Mouse (Mus musculus) kidney, adult 2 months (tissue): ENCODE results near the gene Hcrt. TPM values are rescaled to one million over a fixed set of nuclear protein-coding genes. Genes with fewer than 3 reads are reported as not detected.

Experiments used
- DNase-seq: peaks from one replicate; pipeline ENCODE4 v3.0.0; 2021
- H3K27ac ChIP-seq: fragments of 200-500 bp; 2 replicates; pipeline ENCODE4 v1.5.1; 2012; ENCODE audit warnings: low read depth, low read length, control low read depth, inconsistent platforms; ENCODE audit not compliant: insufficient read depth
- H3K27me3 ChIP-seq: fragments of 200-500 bp; replicated peaks from 2 replicates; pipeline ENCODE4 v1.6.1; 2012; ENCODE audit warnings: mild to moderate bottlenecking, moderate library complexity, low read length, inconsistent platforms; ENCODE audit not compliant: control insufficient read depth, insufficient read depth
- H3K36me3 ChIP-seq: fragments of 200-500 bp; 2 replicates; pipeline ENCODE4 v1.6.1; 2012; ENCODE audit warnings: mild to moderate bottlenecking, moderate library complexity, low read length, inconsistent platforms; ENCODE audit not compliant: control insufficient read depth, insufficient read depth
- H3K4me1 ChIP-seq: fragments of 200-500 bp; 2 replicates; pipeline ENCODE4 v1.6.1; 2011; ENCODE audit warnings: low read length; ENCODE audit not compliant: control insufficient read depth, insufficient read depth
- H3K4me3 ChIP-seq: fragments of 200-500 bp; 2 replicates; pipeline ENCODE4 v1.5.1; 2011; ENCODE audit warnings: mild to moderate bottlenecking, low read depth, low read length, control low read depth; ENCODE audit not compliant: insufficient read depth
- CTCF ChIP-seq: fragments of 200-500 bp; conservative IDR thresholded peaks from 2 replicates; pipeline ENCODE4 v1.5.1; 2011; ENCODE audit warnings: low read depth, mild to moderate bottlenecking, control low read depth, low read length, moderate library complexity, mixed read lengths; ENCODE audit not compliant: insufficient read depth, insufficient read length
- POLR2A ChIP-seq: fragments of 200-500 bp; IDR thresholded peaks from one replicate; pipeline ENCODE4 v1.6.1; 2011; ENCODE audit warnings: low read depth, low read length, control low read depth
- WGBS: fragments of 180-500 bp; shearing (Covaris S2); methylation state at CpG from one replicate; pipeline ENCODE4 v1.1.7; 2018; 5-methylcytosine and 5-hydroxymethylcytosine counted together
- polyA plus RNA-seq: library from polyadenylated mRNA; depleted of rRNA; stranded (reverse); fragments of >200 nt; gene quantifications from 2 replicates; pipeline ENCODE4 v1.2.3, GENCODE M21; 2012

Hcrt gene
- polyA plus RNA-seq, 1 experiment: not detected

DNA sequence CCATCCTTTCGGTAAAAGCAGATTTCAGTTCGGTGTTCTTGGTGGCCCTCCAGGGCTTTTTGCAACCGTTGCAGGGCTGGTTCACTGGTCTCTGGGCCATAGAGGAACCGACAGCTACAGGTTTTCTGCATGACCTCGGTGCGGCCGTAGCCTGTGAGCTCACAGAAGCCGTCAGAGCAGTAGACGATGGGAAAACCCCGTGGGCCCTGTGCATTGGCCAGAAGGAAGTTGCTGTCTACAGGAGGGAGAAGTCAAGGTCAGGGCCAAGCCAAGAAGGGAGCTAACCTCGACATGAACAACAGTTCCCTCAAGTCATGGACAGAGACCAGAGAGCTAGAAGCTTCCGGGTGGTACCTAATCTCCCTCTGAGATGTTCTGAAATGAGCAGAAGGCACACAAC lies 5.2 kb downstream of the Hcrt start:
- DNase-seq: no peak
- Histone ChIP-seq H3K4me3 (no peak overlapping the region), H3K27me3 (no peaks in the 10 kb centered on the region), H3K36me3 (no peaks in the 10 kb centered on the region), H3K27ac (no peak overlapping the region), H3K4me1 (no peaks in the 10 kb centered on the region)
- WGBS: 82% methylated on average over 12 of the region's 12 CpGs
- no peak for TF ChIP-seq CTCF
- no peak for TF ChIP-seq POLR2A

GRCm38 (mm10) chr11:100756476-100756875 lies 6.3 kb downstream of the Hcrt start:
- no peak for DNase-seq
- H3K4me1 ChIP-seq: no peaks in the 10 kb centered on the region
- H3K27me3 ChIP-seq: no peaks in the 10 kb centered on the region
- H3K27ac ChIP-seq: no peak overlapping the region
- no peaks in the 10 kb centered on the region for H3K36me3 ChIP-seq
- 73% methylated on average over 6 of the region's 6 CpGs for WGBS
- TF ChIP-seq POLR2A (no peak), CTCF (no peak)
- H3K4me3 ChIP-seq: no peak overlapping the region

DNA sequence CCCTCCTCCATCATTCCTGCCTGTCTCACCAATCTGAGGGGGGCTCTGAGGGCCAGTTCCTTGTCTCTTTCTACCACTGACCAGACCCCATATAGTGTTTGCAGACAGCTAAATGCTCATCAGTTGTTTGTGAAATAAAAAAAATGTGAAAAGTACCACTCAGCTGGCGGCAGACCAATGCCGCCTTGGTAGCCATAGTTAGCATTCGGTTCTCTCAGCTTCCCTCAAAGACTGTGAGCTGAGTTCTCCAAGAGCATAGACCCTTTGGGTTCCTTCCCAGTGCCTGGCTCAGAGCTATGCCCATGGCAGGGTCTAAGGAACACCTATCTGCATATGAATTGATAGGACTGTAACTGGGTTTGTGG lies 8.1 kb downstream of the Hcrt start:
- Histone ChIP-seq H3K27me3 (no peaks in the 10 kb centered on the region), H3K36me3 (no peaks in the 10 kb centered on the region), H3K27ac (no peak overlapping the region), H3K4me1 (no peaks in the 10 kb centered on the region), H3K4me3 (no peak overlapping the region)
- WGBS: 92% methylated on average over 3 of the region's 3 CpGs
- no peak for DNase-seq
- TF ChIP-seq CTCF (no peak), POLR2A (no peak)

DNA sequence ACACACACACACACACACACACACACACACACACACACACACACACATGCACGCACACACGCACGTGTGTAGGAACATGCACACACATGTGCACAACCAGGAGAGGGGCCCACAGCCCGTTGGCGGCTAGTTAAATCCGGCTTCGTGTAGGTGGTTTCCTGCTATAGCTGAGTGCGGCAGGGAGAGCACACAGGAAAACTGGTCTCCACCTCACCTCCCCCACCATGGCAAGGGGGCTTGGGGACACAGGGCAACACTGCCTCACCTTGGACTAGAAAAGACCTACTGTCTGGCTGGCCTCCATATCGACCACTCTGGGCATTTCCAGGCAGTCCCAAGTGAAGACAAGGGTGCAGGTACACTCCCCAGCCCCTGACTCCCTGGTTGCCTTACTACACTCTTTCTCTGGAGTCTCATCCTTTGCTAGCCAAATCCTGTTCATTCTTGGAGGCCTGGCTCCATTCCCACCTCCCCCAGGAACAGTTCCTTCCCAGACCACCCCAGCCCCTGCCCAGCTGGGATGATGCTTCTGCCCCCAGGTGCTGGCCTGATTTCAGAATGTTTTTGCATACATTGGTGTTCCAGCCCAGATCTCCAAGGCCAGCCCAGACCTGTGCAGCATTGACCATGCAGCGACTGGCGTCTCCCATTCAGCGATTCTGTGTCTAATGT lies 8.6 kb downstream of the Hcrt start:
- DNase-seq: no peak
- H3K4me3 ChIP-seq: no peak overlapping the region
- no peaks in the 10 kb centered on the region for H3K36me3 ChIP-seq
- 82% methylated on average over 12 of the region's 12 CpGs for WGBS
- H3K27me3 ChIP-seq: no peaks in the 10 kb centered on the region
- no peak overlapping the region for H3K27ac ChIP-seq
- no peaks in the 10 kb centered on the region for H3K4me1 ChIP-seq
- TF ChIP-seq POLR2A (no peak), CTCF (no peak)

- 42% methylated on average over 10 of the region's 10 CpGs for WGBS
- no peaks in the 10 kb centered on the region for H3K4me1 ChIP-seq
- H3K36me3 ChIP-seq: no peaks in the 10 kb centered on the region
- TF ChIP-seq POLR2A (no peak), CTCF (no peak)
- H3K27ac ChIP-seq: no peak overlapping the region
- no peak overlapping the region for H3K4me3 ChIP-seq
- no peaks in the 10 kb centered on the region for H3K27me3 ChIP-seq
- DNase-seq: no peak
Measured at GRCm38 (mm10) chr11:100752294-100752693, 10.4 kb downstream of the Hcrt start.

GRCm38 (mm10) chr11:100750127-100750526 lies 12.6 kb downstream of the Hcrt start:
- TF ChIP-seq POLR2A (no peak), CTCF (no peak)
- Histone ChIP-seq H3K4me1 (no peaks in the 10 kb centered on the region), H3K27me3 (no peaks in the 10 kb centered on the region), H3K4me3 (no peak overlapping the region), H3K36me3 (no peaks in the 10 kb centered on the region), H3K27ac (no peak overlapping the region)
- no peak for DNase-seq
- 89% methylated on average over 16 of the region's 16 CpGs for WGBS

DNA sequence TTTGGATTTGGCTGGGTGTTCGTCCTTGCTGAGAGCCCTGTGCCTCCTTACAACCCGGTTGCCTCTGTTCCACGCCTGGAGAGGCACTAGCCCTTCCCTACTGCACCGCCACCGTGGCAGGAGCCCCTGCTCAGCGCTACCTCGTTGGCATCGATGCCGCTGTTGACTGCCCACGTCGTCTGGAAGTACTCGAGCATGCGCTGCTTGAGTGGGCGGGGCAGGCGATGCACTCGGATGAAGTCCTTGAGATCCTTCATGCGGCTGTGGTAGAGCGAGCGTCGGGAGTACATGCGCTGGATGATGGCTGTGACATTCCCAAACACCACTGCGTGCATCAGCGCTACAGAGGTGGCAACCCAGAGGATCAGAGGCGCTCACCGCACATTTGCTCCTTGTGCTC lies 13.3 kb downstream of the Hcrt start:
- Histone ChIP-seq H3K36me3 (no peaks in the 10 kb centered on the region), H3K4me1 (no peaks in the 10 kb centered on the region), H3K27ac (no peak overlapping the region), H3K27me3 (no peaks in the 10 kb centered on the region), H3K4me3 (no peak overlapping the region)
- 33% methylated on average over 25 of the region's 25 CpGs for WGBS
- TF ChIP-seq POLR2A (no peak), CTCF (no peak)
- DNase-seq: no peak
